Mouse (Mus musculus) embryonic facial prominence, embryonic 15.5 days (tissue): ENCODE measurements around the gene Rps19. TPM values are rescaled to one million over a fixed set of nuclear protein-coding genes. Genes with fewer than 3 reads are reported as not detected.

Source experiments
- ATAC-seq: fragments of 200-750 bp; cut with Nextera tagmentation; 2 replicates; pipeline ENCODE4 v1.8.0; 2017; ENCODE audit warnings: low read depth, moderate TSS enrichment; ENCODE audit not compliant: insufficient number of reproducible peaks, low FRiP score, low TSS enrichment
- H3K27ac ChIP-seq: fragments of 300-500 bp; sonication (generic); replicated peaks from 2 replicates; pipeline ENCODE4 v1.5.1; 2015; ENCODE audit warnings: mild to moderate bottlenecking, inconsistent platforms
- H3K27me3 ChIP-seq: fragments of 300-500 bp; sonication (generic); 2 replicates; pipeline ENCODE4 v1.6.1; 2015; ENCODE audit warnings: inconsistent platforms
- H3K36me3 ChIP-seq: fragments of 300-500 bp; sonication (generic); 2 replicates; pipeline ENCODE4 v1.6.1; 2015; ENCODE audit warnings: mild to moderate bottlenecking, inconsistent platforms
- H3K4me1 ChIP-seq: fragments of 300-500 bp; sonication (generic); 2 replicates; pipeline ENCODE4 v1.6.1; 2015; ENCODE audit warnings: inconsistent platforms
- H3K4me2 ChIP-seq: fragments of 300-500 bp; sonication (generic); replicated peaks from 2 replicates; pipeline ENCODE4 v1.6.1; 2015; ENCODE audit warnings: mild to moderate bottlenecking, inconsistent platforms
- H3K4me3 ChIP-seq: fragments of 300-500 bp; sonication (generic); replicated peaks from 2 replicates; pipeline ENCODE4 v1.5.1; 2015; ENCODE audit warnings: mild to moderate bottlenecking, inconsistent platforms
- H3K9ac ChIP-seq: fragments of 300-500 bp; sonication (generic); 2 replicates; pipeline ENCODE4 v1.6.1; 2015; ENCODE audit warnings: inconsistent platforms
- H3K9me3 ChIP-seq: fragments of 300-500 bp; sonication (generic); replicated peaks from 2 replicates; pipeline ENCODE4 v1.6.1; 2016; ENCODE audit warnings: inconsistent platforms
- WGBS: fragments of 180-500 bp; shearing (Covaris S2); methylation state at CpG from one replicate; pipeline ENCODE4 v1.1.7; 2015; 5-methylcytosine and 5-hydroxymethylcytosine counted together
- polyA plus RNA-seq: library from polyadenylated mRNA; unstranded; fragments of >200 nt; fragmentation: Nextera tagmentation; extraction: Ambion mirVana; gene quantifications from 2 replicates; pipeline ENCODE4 v1.2.1, GENCODE M21; 2015

Rps19 gene
- polyA plus RNA-seq, 1 experiment from 2014 or later = 2,979 TPM

- Histone ChIP-seq H3K4me2 (no peak overlapping the region), H3K36me3 (no peaks in the 10 kb centered on the region), H3K9me3 (no peaks in the 10 kb centered on the region), H3K27me3 (no peaks in the 10 kb centered on the region), H3K4me3 (no peak overlapping the region), H3K4me1 (no peaks in the 10 kb centered on the region), H3K27ac (peak overlapping the region; percentile 77; the same call in 1 of the 2 replicates), H3K9ac (no peak overlapping the region)
- ATAC-seq = no peak
- WGBS = 28% methylated on average over 3 of the region's 3 CpGs
Observed at GRCm38 (mm10) chr7:24877588-24877987, 6.6 kb upstream of the Rps19 start.

GRCm38 (mm10) chr7:24879620-24880019 is 4.6 kb upstream of the Rps19 start:
- H3K9me3 ChIP-seq = no peaks in the 10 kb centered on the region
- no peak overlapping the region for H3K4me2 ChIP-seq
- H3K4me3 ChIP-seq = no peak overlapping the region
- 37% methylated on average over 2 of the region's 2 CpGs for WGBS
- H3K27me3 ChIP-seq = no peaks in the 10 kb centered on the region
- H3K27ac ChIP-seq = no peak overlapping the region
- no peaks in the 10 kb centered on the region for H3K4me1 ChIP-seq
- H3K9ac ChIP-seq = no peak overlapping the region
- ATAC-seq = no peak
- H3K36me3 ChIP-seq = no peaks in the 10 kb centered on the region

GRCm38 (mm10) chr7:24882416-24883199 is 1.6 kb upstream of the Rps19 start:
- no peaks in the 10 kb centered on the region for H3K27me3 ChIP-seq
- no peak overlapping the region for H3K4me2 ChIP-seq
- H3K9me3 ChIP-seq = no peaks in the 10 kb centered on the region
- no peak overlapping the region for H3K4me3 ChIP-seq
- no peak overlapping the region for H3K27ac ChIP-seq
- H3K9ac ChIP-seq = no peak overlapping the region
- peaks cover 20% of the 10 kb centered on the region for H3K36me3 ChIP-seq
- 88% methylated on average over 9 of the region's 9 CpGs for WGBS
- peaks cover 24% of the 10 kb centered on the region for H3K4me1 ChIP-seq
- no peak for ATAC-seq

- WGBS = under 1% methylated on average over 47 of the region's 47 CpGs
- H3K36me3 ChIP-seq = peaks cover 42% of the 10 kb centered on the region
- H3K4me3 ChIP-seq = peak overlapping the region; percentile 99
- ATAC-seq = no peak
- peak overlapping the region; percentile 94 for H3K27ac ChIP-seq
- H3K9me3 ChIP-seq = no peaks in the 10 kb centered on the region
- no peaks in the 10 kb centered on the region for H3K27me3 ChIP-seq
- peak overlapping the region; percentile 100 for H3K9ac ChIP-seq
- H3K4me1 ChIP-seq = peaks cover 28% of the 10 kb centered on the region
- H3K4me2 ChIP-seq = peak overlapping the region; percentile 79
Observed at GRCm38 (mm10) chr7:24884693-24885291, 621 bp downstream of the Rps19 start.

- no peak for ATAC-seq
Observed at GRCm38 (mm10) chr7:24885468-24886307, 1.5 kb downstream of the Rps19 start.

GRCm38 (mm10) chr7:24886308-24886633 is 2.1 kb downstream of the Rps19 start:
- Histone ChIP-seq H3K36me3 (peaks cover 57% of the 10 kb centered on the region), H3K27ac (peak overlapping the region; percentile 58)

More at GRCm38 (mm10) chr7:24885468-24886307, 1.5 kb downstream of the Rps19 start:
- H3K27ac ChIP-seq = peak overlapping the region; percentile 58
- no peaks in the 10 kb centered on the region for H3K27me3 ChIP-seq
- H3K4me3 ChIP-seq = peak overlapping the region; percentile 99
- peak overlapping the region; percentile 100 for H3K9ac ChIP-seq
- H3K9me3 ChIP-seq = no peaks in the 10 kb centered on the region
- WGBS = 27% methylated on average over 12 of the region's 12 CpGs
- peak overlapping the region; percentile 79 for H3K4me2 ChIP-seq
- peaks cover 28% of the 10 kb centered on the region for H3K4me1 ChIP-seq
- peaks cover 51% of the 10 kb centered on the region for H3K36me3 ChIP-seq

GRCm38 (mm10) chr7:24887096-24887495 is 2.9 kb downstream of the Rps19 start:
- 0 out of 2 replicates have a peak overlapping the region, but pooled peaks have one; percentile 79 for H3K4me2 ChIP-seq
- H3K4me1 ChIP-seq = peaks cover 28% of the 10 kb centered on the region
- H3K27me3 ChIP-seq = no peaks in the 10 kb centered on the region
- H3K4me3 ChIP-seq = no peak overlapping the region; the same call in 1 of the 2 replicates
- H3K27ac ChIP-seq = peak overlapping the region; percentile 12; the same call in 1 of the 2 replicates
- WGBS = 66% methylated on average over 4 of the region's 4 CpGs
- ATAC-seq = no peak
- H3K9me3 ChIP-seq = no peaks in the 10 kb centered on the region
- H3K36me3 ChIP-seq = peaks cover 57% of the 10 kb centered on the region
- H3K9ac ChIP-seq = peak overlapping the region; percentile 100; the same call in 1 of the 2 replicates

More at GRCm38 (mm10) chr7:24886308-24886633, 2.1 kb downstream of the Rps19 start:
- Histone ChIP-seq H3K4me1 (peaks cover 28% of the 10 kb centered on the region), H3K9ac (peak overlapping the region; percentile 100), H3K9me3 (no peaks in the 10 kb centered on the region), H3K4me2 (peak overlapping the region; percentile 79), H3K4me3 (peak overlapping the region; percentile 99), H3K27me3 (no peaks in the 10 kb centered on the region)
- WGBS = 50% methylated on average over 4 of the region's 4 CpGs
- no peak for ATAC-seq

GRCm38 (mm10) chr7:24889431-24890220 is 5.5 kb downstream of the Rps19 start:
- no peaks in the 10 kb centered on the region for H3K9me3 ChIP-seq
- no peak for ATAC-seq
- peaks cover 57% of the 10 kb centered on the region for H3K36me3 ChIP-seq
- no peak overlapping the region for H3K9ac ChIP-seq
- no peak overlapping the region for H3K4me2 ChIP-seq
- no peaks in the 10 kb centered on the region for H3K27me3 ChIP-seq
- peaks cover 28% of the 10 kb centered on the region for H3K4me1 ChIP-seq
- WGBS = 74% methylated on average over 6 of the region's 6 CpGs
- H3K27ac ChIP-seq = peak overlapping the region; percentile 48
- H3K4me3 ChIP-seq = no peak overlapping the region

- Histone ChIP-seq H3K4me1 (peaks cover 25% of the 10 kb centered on the region), H3K9ac (no peak overlapping the region), H3K36me3 (peaks cover 57% of the 10 kb centered on the region), H3K27me3 (no peaks in the 10 kb centered on the region), H3K9me3 (no peaks in the 10 kb centered on the region), H3K27ac (peak overlapping the region; percentile 48), H3K4me2 (no peak overlapping the region), H3K4me3 (no peak overlapping the region)
- peak; percentile 60 for ATAC-seq
- WGBS = 26% methylated on average over 10 of the region's 10 CpGs
Observed at GRCm38 (mm10) chr7:24890281-24891216, 6.4 kb downstream of the Rps19 start.
